Mouse (Mus musculus): ENCODE results near the gene Fbxo17. TPM values are rescaled to one million over a fixed set of nuclear protein-coding genes. Genes with fewer than 3 reads are reported as not detected.
"Not testable (repeated sequence)": the region's sequence is repeated elsewhere in the genome, so short reads cannot be mapped to it uniquely, and the experiment has no call there.

Fbxo17 gene
- total and polyA plus RNA-seq, 3 experiments, result 0.27 TPM; not detected in 2

- Histone ChIP-seq H3K4me3 (ENCODE audit: low read depth, low read length) (no peak overlapping the region), H3K9me3 (replicated peaks) (peaks cover 7% of the 10 kb centered on the region), H3K27me3 (ENCODE audit: insufficient read depth, low read length) (peaks cover 8% of the 10 kb centered on the region; the same call in 1 of the 2 replicates), H3K4me1 (ENCODE audit: insufficient read depth, low read depth, low read length) (peaks cover 4% of the 10 kb centered on the region; the same call in 1 of the 2 replicates), H3K36me3 (replicated peaks) (no peaks in the 10 kb centered on the region)
- no peak for DNase-seq (ENCODE audit: low spot score)
- ATAC-seq (ENCODE audit: extremely low read depth, insufficient number of reproducible peaks, low FRiP score, poor library complexity, severe bottlenecking), result no peak
- no peak for TF ChIP-seq GATA1 (IDR thresholded peaks at IDR 0.05; ENCODE audit: borderline replicate concordance, low read length)
- no peak for TF ChIP-seq GATA2 (IDR thresholded peaks at IDR 0.05; ENCODE audit: borderline replicate concordance, low read depth, low read length)
- no peak for TF ChIP-seq POLR2AphosphoS5 (IDR thresholded peaks at IDR 0.05; ENCODE audit: insufficient replicate concordance, low read depth, low read length)
- TF ChIP-seq TAL1 (conservative IDR thresholded peaks at IDR 0.05; ENCODE audit: low read depth, low read length), result no peak
- TF ChIP-seq CTCF (IDR thresholded peaks at IDR 0.05; ENCODE audit: low read depth, low read length), result no peak
Measured at GRCm38 (mm10) chr7:28694423-28694822, 22.2 kb upstream of the Fbxo17 start.

- Histone ChIP-seq H3K4me3 (ENCODE audit: low read depth, low read length) (no peak overlapping the region), H3K36me3 (replicated peaks) (no peaks in the 10 kb centered on the region), H3K9me3 (replicated peaks) (peaks cover 7% of the 10 kb centered on the region), H3K27me3 (ENCODE audit: insufficient read depth, low read length) (peaks cover 8% of the 10 kb centered on the region; the same call in 1 of the 2 replicates), H3K4me1 (ENCODE audit: insufficient read depth, low read depth, low read length) (peaks cover 4% of the 10 kb centered on the region; the same call in 1 of the 2 replicates)
- TF ChIP-seq CTCF (IDR thresholded peaks at IDR 0.05; ENCODE audit: low read depth, low read length) (no peak), GATA2 (IDR thresholded peaks at IDR 0.05; ENCODE audit: borderline replicate concordance, low read depth, low read length) (no peak), POLR2AphosphoS5 (IDR thresholded peaks at IDR 0.05; ENCODE audit: insufficient replicate concordance, low read depth, low read length) (no peak), TAL1 (conservative IDR thresholded peaks at IDR 0.05; ENCODE audit: low read depth, low read length) (no peak), GATA1 (IDR thresholded peaks at IDR 0.05; ENCODE audit: borderline replicate concordance, low read length) (no peak)
- DNase-seq (ENCODE audit: low spot score) (no peak), ATAC-seq (ENCODE audit: extremely low read depth, insufficient number of reproducible peaks, low FRiP score, poor library complexity, severe bottlenecking) (no peak)
Measured at GRCm38 (mm10) chr7:28694966-28695511, 21.6 kb upstream of the Fbxo17 start.

- TF ChIP-seq GATA2 (IDR thresholded peaks at IDR 0.05; ENCODE audit: borderline replicate concordance, low read depth, low read length) (no peak), GATA1 (IDR thresholded peaks at IDR 0.05; ENCODE audit: borderline replicate concordance, low read length) (no peak), CTCF (IDR thresholded peaks at IDR 0.05; ENCODE audit: low read depth, low read length) (no peak), POLR2AphosphoS5 (IDR thresholded peaks at IDR 0.05; ENCODE audit: insufficient replicate concordance, low read depth, low read length) (no peak), TAL1 (conservative IDR thresholded peaks at IDR 0.05; ENCODE audit: low read depth, low read length) (no peak)
- peaks cover 4% of the 10 kb centered on the region; the same call in 1 of the 2 replicates for H3K4me1 ChIP-seq (ENCODE audit: insufficient read depth, low read depth, low read length)
- H3K27me3 ChIP-seq (ENCODE audit: insufficient read depth, low read length), result peaks cover 8% of the 10 kb centered on the region; the same call in 1 of the 2 replicates
- ATAC-seq (ENCODE audit: extremely low read depth, insufficient number of reproducible peaks, low FRiP score, poor library complexity, severe bottlenecking) (no peak), DNase-seq (ENCODE audit: low spot score) (no peak)
- no peaks in the 10 kb centered on the region for H3K36me3 ChIP-seq (replicated peaks)
- no peak overlapping the region for H3K4me3 ChIP-seq (ENCODE audit: low read depth, low read length)
- peaks cover 8% of the 10 kb centered on the region for H3K9me3 ChIP-seq (replicated peaks)
Measured at GRCm38 (mm10) chr7:28697277-28697676, 19.3 kb upstream of the Fbxo17 start.

- TF ChIP-seq GATA2 (IDR thresholded peaks at IDR 0.05; ENCODE audit: borderline replicate concordance, low read depth, low read length) (no peak), POLR2AphosphoS5 (IDR thresholded peaks at IDR 0.05; ENCODE audit: insufficient replicate concordance, low read depth, low read length) (no peak), GATA1 (IDR thresholded peaks at IDR 0.05; ENCODE audit: borderline replicate concordance, low read length) (no peak), CTCF (IDR thresholded peaks at IDR 0.05; ENCODE audit: low read depth, low read length) (no peak), TAL1 (conservative IDR thresholded peaks at IDR 0.05; ENCODE audit: low read depth, low read length) (no peak)
- no peaks in the 10 kb centered on the region for H3K36me3 ChIP-seq (replicated peaks)
- DNase-seq (ENCODE audit: low spot score) (no peak), ATAC-seq (ENCODE audit: extremely low read depth, insufficient number of reproducible peaks, low FRiP score, poor library complexity, severe bottlenecking) (no peak)
- no peak overlapping the region for H3K4me3 ChIP-seq (ENCODE audit: low read depth, low read length)
- no peaks in the 10 kb centered on the region for H3K27me3 ChIP-seq (ENCODE audit: insufficient read depth, low read length)
- no peaks in the 10 kb centered on the region for H3K4me1 ChIP-seq (ENCODE audit: insufficient read depth, low read depth, low read length)
- peaks cover 2% of the 10 kb centered on the region; the same call in 1 of the 2 replicates for H3K9me3 ChIP-seq (replicated peaks)
Measured at GRCm38 (mm10) chr7:28700269-28700668, 16.3 kb upstream of the Fbxo17 start.

- ATAC-seq (ENCODE audit: extremely low read depth, insufficient number of reproducible peaks, low FRiP score, poor library complexity, severe bottlenecking); H3K36me3 ChIP-seq (replicated peaks); H3K9me3 ChIP-seq (replicated peaks); H3K4me1 ChIP-seq (ENCODE audit: insufficient read depth, low read depth, low read length); H3K4me3 ChIP-seq (ENCODE audit: low read depth, low read length); DNase-seq (ENCODE audit: low spot score); H3K27me3 ChIP-seq (ENCODE audit: insufficient read depth, low read length): not testable (repeated sequence)
Measured at GRCm38 (mm10) chr7:28701306-28701705, 15.3 kb upstream of the Fbxo17 start.

GRCm38 (mm10) chr7:28702601-28703143 lies 13.9 kb upstream of the Fbxo17 start:
- TF ChIP-seq GATA1 (IDR thresholded peaks at IDR 0.05; ENCODE audit: borderline replicate concordance, low read length) (no peak), CTCF (IDR thresholded peaks at IDR 0.05; ENCODE audit: low read depth, low read length) (no peak), TAL1 (conservative IDR thresholded peaks at IDR 0.05; ENCODE audit: low read depth, low read length) (no peak), POLR2AphosphoS5 (IDR thresholded peaks at IDR 0.05; ENCODE audit: insufficient replicate concordance, low read depth, low read length) (no peak), GATA2 (IDR thresholded peaks at IDR 0.05; ENCODE audit: borderline replicate concordance, low read depth, low read length) (no peak)
- ATAC-seq (ENCODE audit: extremely low read depth, insufficient number of reproducible peaks, low FRiP score, poor library complexity, severe bottlenecking) (no peak), DNase-seq (ENCODE audit: low spot score) (no peak)
- Histone ChIP-seq H3K36me3 (replicated peaks) (no peaks in the 10 kb centered on the region), H3K27me3 (ENCODE audit: insufficient read depth, low read length) (no peaks in the 10 kb centered on the region), H3K9me3 (replicated peaks) (peaks cover 2% of the 10 kb centered on the region), H3K4me3 (ENCODE audit: low read depth, low read length) (no peak overlapping the region), H3K4me1 (ENCODE audit: insufficient read depth, low read depth, low read length) (no peaks in the 10 kb centered on the region; the same call in 1 of the 2 replicates)
